Mouse (Mus musculus) heart, embryonic 15.5 days (tissue): ENCODE data around the gene Lin7a. TPM values are rescaled to one million over a fixed set of nuclear protein-coding genes. Genes with fewer than 3 reads are reported as not detected.
A peak's percentile ranks its signal among the peaks of the same experiment; 100 is the strongest.

Source experiments
- ATAC-seq: fragments of 200-750 bp; cut with Nextera tagmentation; replicated peaks from 2 replicates; pipeline ENCODE4 v1.8.0; 2017; ENCODE audit warnings: low read depth, moderate TSS enrichment; ENCODE audit not compliant: insufficient number of reproducible peaks, insufficient read depth, low FRiP score
- H3K27ac ChIP-seq: fragments of 300-500 bp; sonication (generic); 2 replicates; pipeline ENCODE4 v1.5.1; 2015; ENCODE audit warnings: mild to moderate bottlenecking, inconsistent platforms
- H3K27me3 ChIP-seq: fragments of 300-500 bp; sonication (generic); 2 replicates; pipeline ENCODE4 v1.6.1; 2015; ENCODE audit warnings: inconsistent platforms
- H3K36me3 ChIP-seq: fragments of 300-500 bp; sonication (generic); 2 replicates; pipeline ENCODE4 v1.6.1; 2015; ENCODE audit warnings: mild to moderate bottlenecking, inconsistent platforms
- H3K4me1 ChIP-seq: fragments of 300-500 bp; sonication (generic); replicated peaks from 2 replicates; pipeline ENCODE4 v1.6.1; 2015; ENCODE audit warnings: inconsistent platforms
- H3K4me2 ChIP-seq: fragments of 300-500 bp; sonication (generic); 2 replicates; pipeline ENCODE4 v1.6.1; 2015; ENCODE audit warnings: inconsistent platforms, mild to moderate bottlenecking, moderate library complexity
- H3K4me3 ChIP-seq: fragments of 300-500 bp; sonication (generic); 2 replicates; pipeline ENCODE4 v1.5.1; 2015; ENCODE audit warnings: mild to moderate bottlenecking, inconsistent platforms
- H3K9ac ChIP-seq: fragments of 300-500 bp; sonication (generic); 2 replicates; pipeline ENCODE4 v1.6.1; 2015; ENCODE audit warnings: mild to moderate bottlenecking, inconsistent platforms
- H3K9me3 ChIP-seq: fragments of 300-500 bp; sonication (generic); replicated peaks from 2 replicates; pipeline ENCODE4 v1.6.1; 2016; ENCODE audit warnings: inconsistent platforms
- WGBS: fragments of 180-500 bp; shearing (Covaris S2); methylation state at CpG from one replicate; pipeline ENCODE4 v1.1.7; 2015; ENCODE audit warnings: mixed read lengths; 5-methylcytosine and 5-hydroxymethylcytosine counted together
- polyA plus RNA-seq: library from polyadenylated mRNA; unstranded; fragments of >200 nt; fragmentation: Nextera tagmentation; extraction: Ambion mirVana; gene quantifications from 2 replicates; pipeline ENCODE4 v1.2.1, GENCODE M21; 2015

The Lin7a gene
- polyA plus RNA-seq, 1 experiment from 2014 or later = 1.4 TPM

DNA sequence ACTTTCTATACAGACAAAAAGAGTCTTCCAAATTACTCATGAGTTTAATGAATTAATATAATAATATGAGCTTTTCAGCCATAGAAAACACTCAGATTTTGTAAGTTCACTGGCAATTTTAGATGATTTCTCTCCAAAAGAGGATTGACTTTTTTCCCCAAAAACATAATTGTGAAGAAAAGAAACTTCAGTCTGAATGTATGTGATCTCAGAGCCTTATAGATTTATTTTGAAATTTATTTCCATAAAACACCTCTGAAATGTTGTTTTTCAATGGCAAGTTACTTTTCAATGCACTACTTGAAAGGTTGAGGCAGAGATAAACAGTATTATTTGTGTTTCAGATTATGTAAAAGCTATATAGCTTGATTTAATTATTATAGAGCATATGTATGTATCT, 16.8 kb upstream of the Lin7a start:
- no peaks in the 10 kb centered on the region for H3K36me3 ChIP-seq
- no peak overlapping the region for H3K4me3 ChIP-seq
- H3K9ac ChIP-seq = no peak overlapping the region
- no peak overlapping the region for H3K27ac ChIP-seq
- no peak for ATAC-seq
- H3K9me3 ChIP-seq = no peaks in the 10 kb centered on the region
- H3K27me3 ChIP-seq = no peaks in the 10 kb centered on the region
- no peak overlapping the region for H3K4me2 ChIP-seq
- no peaks in the 10 kb centered on the region for H3K4me1 ChIP-seq

DNA sequence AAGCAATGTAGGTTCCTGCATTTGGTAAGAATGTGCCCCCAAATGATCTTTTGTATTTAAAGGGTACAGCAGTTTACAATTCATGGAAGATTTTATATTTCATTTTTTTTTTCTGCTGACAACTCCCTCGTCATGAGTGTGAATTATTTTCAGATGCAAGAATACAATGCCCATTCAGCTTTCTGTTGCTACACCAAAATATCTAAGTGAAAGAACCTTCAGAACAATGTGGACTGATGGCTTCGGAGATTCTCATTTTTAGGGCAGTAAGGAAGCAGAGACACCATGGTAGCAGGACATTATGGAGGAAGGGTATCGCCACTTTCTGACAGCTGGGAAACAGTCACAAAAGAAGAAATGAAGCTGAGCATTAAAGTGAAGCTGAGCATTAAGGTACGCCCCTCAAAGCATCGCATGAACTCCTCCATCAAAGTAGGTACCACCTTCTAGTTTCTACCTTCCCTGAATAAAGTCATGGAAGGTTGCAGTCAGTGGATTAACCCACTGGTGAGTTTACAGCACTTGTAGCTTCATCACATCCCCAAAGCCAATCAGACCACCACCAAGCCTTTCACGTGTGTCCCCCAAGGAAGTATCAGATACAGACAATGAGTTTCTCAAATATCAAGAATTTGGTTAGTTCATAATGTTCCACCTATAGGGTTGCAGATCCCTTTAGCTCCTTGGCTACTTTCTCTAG, 16.0 kb upstream of the Lin7a start:
- 76% methylated on average over 6 of the region's 6 CpGs for WGBS
- Histone ChIP-seq H3K4me1 (no peaks in the 10 kb centered on the region), H3K4me3 (no peak overlapping the region), H3K27me3 (no peaks in the 10 kb centered on the region), H3K27ac (no peak overlapping the region), H3K4me2 (no peak overlapping the region), H3K9me3 (no peaks in the 10 kb centered on the region), H3K9ac (no peak overlapping the region), H3K36me3 (no peaks in the 10 kb centered on the region)
- no peak for ATAC-seq

GRCm38 (mm10) chr10:107256451-107256960, 15.0 kb upstream of the Lin7a start:
- Histone ChIP-seq H3K4me1 (no peaks in the 10 kb centered on the region), H3K4me2 (no peak overlapping the region), H3K9ac (no peak overlapping the region), H3K4me3 (no peak overlapping the region), H3K9me3 (no peaks in the 10 kb centered on the region), H3K27ac (no peak overlapping the region), H3K27me3 (no peaks in the 10 kb centered on the region), H3K36me3 (no peaks in the 10 kb centered on the region)
- no peak for ATAC-seq
- WGBS = 64% methylated on average over 5 of the region's 5 CpGs

GRCm38 (mm10) chr10:107260428-107260827, 11.1 kb upstream of the Lin7a start:
- no peak for ATAC-seq
- WGBS = 72% methylated on average over 2 of the region's 2 CpGs

DNA sequence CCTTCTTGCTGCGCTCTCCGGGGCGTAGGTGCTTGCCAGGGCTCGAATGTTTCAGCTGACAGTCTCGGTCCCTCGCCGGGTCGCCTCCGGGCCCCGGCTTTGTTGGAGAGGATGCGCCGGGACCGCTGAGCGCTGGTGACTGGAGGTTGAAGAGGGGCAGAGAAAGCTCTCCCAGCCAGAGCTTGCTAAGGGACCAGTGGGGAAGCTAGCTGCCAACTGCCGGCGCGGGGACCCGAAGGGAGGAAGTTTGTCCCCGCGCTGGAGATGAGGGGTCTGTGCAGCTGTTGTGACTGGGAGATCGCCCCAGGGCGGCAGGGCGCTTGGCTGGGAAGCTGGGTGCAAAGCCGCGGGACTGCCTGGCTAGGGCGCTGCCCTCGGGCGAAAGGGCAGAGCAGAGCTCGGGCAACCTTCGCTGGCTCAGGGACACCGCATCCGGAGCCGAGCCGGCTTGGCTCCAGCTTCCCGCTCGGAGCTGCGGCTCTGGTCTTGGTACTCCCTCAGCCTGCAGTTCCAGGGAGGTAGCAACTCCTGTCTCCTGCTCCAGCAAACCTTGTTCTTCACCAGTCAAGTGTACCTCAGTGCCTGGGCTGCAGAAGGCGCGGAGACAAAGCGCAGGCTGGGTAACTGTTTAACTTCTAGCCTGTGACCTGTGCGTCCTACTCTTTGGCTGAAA, 781 bp downstream of the Lin7a start:
- Histone ChIP-seq H3K36me3 (no peaks in the 10 kb centered on the region), H3K4me2 (peak overlapping the region; percentile 99), H3K27me3 (peaks cover 37% of the 10 kb centered on the region), H3K4me3 (peak overlapping the region; percentile 66), H3K27ac (no peak overlapping the region), H3K9ac (peak overlapping the region; percentile 55), H3K9me3 (no peaks in the 10 kb centered on the region), H3K4me1 (peaks cover 7% of the 10 kb centered on the region)
- ATAC-seq = peak; percentile 62
- WGBS = under 1% methylated on average over 41 of the region's 41 CpGs

More at GRCm38 (mm10) chr10:107260428-107260827, 11.1 kb upstream of the Lin7a start:
- no peak overlapping the region for H3K9ac ChIP-seq
- no peak overlapping the region for H3K4me2 ChIP-seq
- no peaks in the 10 kb centered on the region for H3K27me3 ChIP-seq
- H3K36me3 ChIP-seq = no peaks in the 10 kb centered on the region
- H3K4me3 ChIP-seq = no peak overlapping the region
- no peaks in the 10 kb centered on the region for H3K9me3 ChIP-seq
- H3K4me1 ChIP-seq = no peaks in the 10 kb centered on the region
- H3K27ac ChIP-seq = no peak overlapping the region

GRCm38 (mm10) chr10:107272804-107273145, 1.3 kb downstream of the Lin7a start:
- Histone ChIP-seq H3K9me3 (no peaks in the 10 kb centered on the region), H3K27me3 (peaks cover 37% of the 10 kb centered on the region), H3K4me3 (peak overlapping the region; percentile 66), H3K36me3 (no peaks in the 10 kb centered on the region), H3K27ac (no peak overlapping the region), H3K4me2 (peak overlapping the region; percentile 99), H3K9ac (peak overlapping the region; percentile 55), H3K4me1 (peaks cover 7% of the 10 kb centered on the region)
- peak; percentile 50; the same call in 1 of the 2 replicates for ATAC-seq
- WGBS = 6% methylated on average over 11 of the region's 11 CpGs

DNA sequence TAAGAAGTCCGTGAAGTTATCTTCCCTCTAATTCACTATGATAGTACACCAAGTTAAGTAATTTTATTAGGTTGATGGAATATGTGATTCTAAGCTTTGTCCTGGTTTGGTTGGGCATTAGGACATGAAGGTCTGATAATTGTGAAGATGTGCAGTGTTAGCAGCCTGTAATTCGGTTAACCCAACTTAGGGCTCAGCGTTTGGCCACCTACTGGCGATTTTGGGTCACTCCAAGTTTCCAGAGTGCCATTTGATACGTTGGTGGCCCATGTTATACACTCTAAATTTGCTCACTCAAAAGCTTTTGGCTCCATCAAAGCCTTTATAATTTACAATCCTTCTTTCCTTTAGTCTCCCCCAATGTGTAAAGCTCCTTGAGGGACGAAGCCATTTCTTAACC, 2.4 kb downstream of the Lin7a start:
- H3K4me3 ChIP-seq = no peak overlapping the region
- H3K9ac ChIP-seq = no peak overlapping the region
- H3K4me1 ChIP-seq = peaks cover 7% of the 10 kb centered on the region
- H3K9me3 ChIP-seq = no peaks in the 10 kb centered on the region
- H3K36me3 ChIP-seq = no peaks in the 10 kb centered on the region
- H3K27ac ChIP-seq = no peak overlapping the region
- 44% methylated on average over 6 of the region's 6 CpGs for WGBS
- no peak overlapping the region for H3K4me2 ChIP-seq
- no peak for ATAC-seq
- H3K27me3 ChIP-seq = peaks cover 37% of the 10 kb centered on the region

DNA sequence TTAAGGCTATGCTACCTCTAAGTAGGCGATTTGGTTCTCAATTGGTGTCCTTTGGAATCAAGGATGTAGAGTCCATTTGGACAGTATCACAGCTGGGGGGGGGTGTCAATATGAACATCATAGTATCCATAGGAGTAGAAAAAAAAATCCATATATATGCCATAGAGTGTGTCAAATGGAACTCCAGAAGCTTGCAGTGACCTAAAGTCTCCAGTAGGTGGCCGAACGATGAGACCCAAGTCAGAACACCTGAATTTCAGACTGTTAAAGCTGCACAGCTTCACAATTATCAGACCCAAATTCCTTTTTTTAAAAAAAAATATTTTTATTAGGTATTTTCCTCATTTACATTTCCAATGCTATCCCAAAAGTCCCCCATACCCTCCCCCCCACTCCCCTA, 3.3 kb downstream of the Lin7a start:
- Histone ChIP-seq H3K9ac (no peak overlapping the region), H3K4me2 (no peak overlapping the region), H3K9me3 (no peaks in the 10 kb centered on the region), H3K4me3 (no peak overlapping the region), H3K36me3 (no peaks in the 10 kb centered on the region), H3K27ac (no peak overlapping the region), H3K27me3 (peaks cover 36% of the 10 kb centered on the region), H3K4me1 (peaks cover 7% of the 10 kb centered on the region)
- WGBS = 50% methylated on average over 3 of the region's 3 CpGs
- ATAC-seq = no peak

GRCm38 (mm10) chr10:107276647-107277046, 5.2 kb downstream of the Lin7a start:
- Histone ChIP-seq H3K9me3 (no peaks in the 10 kb centered on the region), H3K9ac (no peak overlapping the region), H3K4me3 (no peak overlapping the region), H3K36me3 (no peaks in the 10 kb centered on the region), H3K4me2 (no peak overlapping the region), H3K27ac (no peak overlapping the region), H3K27me3 (peaks cover 20% of the 10 kb centered on the region), H3K4me1 (peaks cover 5% of the 10 kb centered on the region)
- 70% methylated on average over 2 of the region's 2 CpGs for WGBS
- ATAC-seq = no peak

- Histone ChIP-seq H3K4me1 (no peaks in the 10 kb centered on the region), H3K4me3 (no peak overlapping the region), H3K9me3 (no peaks in the 10 kb centered on the region), H3K4me2 (no peak overlapping the region), H3K36me3 (no peaks in the 10 kb centered on the region), H3K27me3 (no peaks in the 10 kb centered on the region), H3K27ac (no peak overlapping the region), H3K9ac (no peak overlapping the region)
- no peak for ATAC-seq
- 59% methylated on average over 7 of the region's 7 CpGs for WGBS
Observed at GRCm38 (mm10) chr10:107293934-107294664, 22.6 kb downstream of the Lin7a start.

GRCm38 (mm10) chr10:107300587-107301248, 29.2 kb downstream of the Lin7a start:
- Histone ChIP-seq H3K9me3 (no peaks in the 10 kb centered on the region), H3K27ac (no peak overlapping the region), H3K4me2 (no peak overlapping the region), H3K4me1 (no peaks in the 10 kb centered on the region), H3K9ac (no peak overlapping the region), H3K4me3 (no peak overlapping the region), H3K36me3 (no peaks in the 10 kb centered on the region), H3K27me3 (no peaks in the 10 kb centered on the region)
- no peak for ATAC-seq
- WGBS = 75% methylated on average over 2 of the region's 2 CpGs
